Mouse (Mus musculus): ENCODE measurements around the gene Gm20388. TPM values are rescaled to one million over a fixed set of nuclear protein-coding genes. Genes with fewer than 3 reads are reported as not detected.

The Gm20388 gene
- polyA plus RNA-seq, 1 experiment from 2014 or later = not detected

DNA sequence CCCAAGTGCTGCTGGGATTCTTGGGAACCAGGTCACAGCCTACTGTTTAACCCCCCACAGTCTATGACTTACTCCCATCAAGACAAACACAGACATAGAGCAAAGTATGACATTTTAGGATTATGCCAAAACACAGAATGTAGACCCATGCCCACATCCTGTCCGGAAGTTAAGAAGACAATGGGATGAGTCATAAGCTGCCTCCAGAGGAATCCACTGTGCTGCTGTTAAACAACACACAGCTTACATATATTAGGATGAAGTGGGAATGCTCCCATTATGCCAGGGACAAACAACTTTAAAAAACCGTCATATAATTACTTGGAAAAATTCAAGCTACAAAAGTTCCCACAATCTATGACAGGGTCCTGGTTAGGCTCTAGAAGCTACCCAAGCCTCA is 3079.3 kb downstream of the Gm20388 start:
- 90% methylated on average over 2 of the region's 2 CpGs for WGBS
- H3K27ac ChIP-seq (ENCODE audit: low read depth, low read length) = no peak overlapping the region

DNA sequence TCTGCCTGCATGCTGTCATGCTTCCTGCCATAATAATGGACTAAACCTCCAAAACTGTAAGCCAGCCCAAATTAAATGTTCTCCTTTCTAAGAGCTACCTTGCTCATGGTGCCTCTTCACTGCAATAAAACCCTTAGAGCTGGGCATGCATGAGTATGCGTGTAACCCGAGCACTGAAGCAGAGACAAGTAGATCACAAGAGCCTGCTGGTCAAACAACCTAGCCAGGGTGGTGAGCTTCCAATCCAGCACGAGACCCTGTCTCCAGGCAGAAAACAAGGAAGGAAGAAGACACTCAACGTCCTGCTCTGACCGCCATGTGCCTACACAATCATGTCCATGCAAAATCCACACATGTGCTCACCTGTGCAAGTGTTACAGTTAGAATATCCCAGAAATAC is 3080.7 kb downstream of the Gm20388 start:
- Histone ChIP-seq H3K36me3 (ENCODE audit: control insufficient read depth, insufficient read depth, low read length) (no peaks in the 10 kb centered on the region), H3K27me3 (ENCODE audit: control insufficient read depth, insufficient read depth, low read length) (no peaks in the 10 kb centered on the region), H3K9ac (ENCODE audit: low read length) (no peak overlapping the region), H3K4me3 (ENCODE audit: low read depth, low read length) (no peak overlapping the region), H3K4me2 (no peak overlapping the region), H3K4me1 (ENCODE audit: control insufficient read depth, insufficient read depth, low read length) (no peaks in the 10 kb centered on the region), H3K27ac (ENCODE audit: low read depth, low read length) (no peak overlapping the region), H3K9me3 (ENCODE audit: control insufficient read depth, low read length) (no peaks in the 10 kb centered on the region)
- ATAC-seq (ENCODE audit: low FRiP score) = no peak
- no peak for DNase-seq (ENCODE audit: low spot score, missing footprints)
- WGBS = 89% methylated on average over 5 of the region's 5 CpGs

More for the DNA sequence above, 3079.3 kb downstream of the Gm20388 start:
- ATAC-seq (ENCODE audit: low FRiP score) (no peak), DNase-seq (ENCODE audit: low spot score, missing footprints) (no peak)
- Histone ChIP-seq H3K4me2 (no peak overlapping the region), H3K4me1 (ENCODE audit: control insufficient read depth, insufficient read depth, low read length) (no peaks in the 10 kb centered on the region), H3K4me3 (ENCODE audit: low read depth, low read length) (no peak overlapping the region), H3K27me3 (ENCODE audit: control insufficient read depth, insufficient read depth, low read length) (no peaks in the 10 kb centered on the region), H3K9ac (ENCODE audit: low read length) (no peak overlapping the region), H3K36me3 (ENCODE audit: control insufficient read depth, insufficient read depth, low read length) (no peaks in the 10 kb centered on the region), H3K9me3 (ENCODE audit: control insufficient read depth, low read length) (no peaks in the 10 kb centered on the region)

DNA sequence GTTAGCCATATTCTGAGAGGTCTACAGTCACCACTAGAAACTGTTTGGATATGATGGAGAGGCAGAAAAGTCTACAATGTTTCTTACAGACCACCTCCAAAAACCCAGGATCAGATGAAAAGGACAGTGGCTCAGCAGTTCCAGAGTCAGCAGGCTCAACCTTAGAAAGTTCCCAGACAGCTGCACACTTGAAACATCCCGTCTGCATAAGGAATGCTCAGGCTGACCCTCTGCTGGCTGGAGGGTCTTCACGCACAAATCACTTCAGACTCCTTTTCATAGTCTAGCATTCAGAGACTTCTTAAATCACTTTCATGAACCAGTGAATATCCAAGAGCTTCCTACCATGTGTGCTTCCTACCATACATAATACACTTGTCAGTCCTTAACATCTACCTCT is 3081.7 kb downstream of the Gm20388 start:
- Histone ChIP-seq H3K9me3 (ENCODE audit: control insufficient read depth, low read length) (no peaks in the 10 kb centered on the region), H3K27me3 (ENCODE audit: control insufficient read depth, insufficient read depth, low read length) (no peaks in the 10 kb centered on the region), H3K9ac (ENCODE audit: low read length) (no peak overlapping the region), H3K4me2 (no peak overlapping the region), H3K4me3 (ENCODE audit: low read depth, low read length) (no peak overlapping the region), H3K36me3 (ENCODE audit: control insufficient read depth, insufficient read depth, low read length) (no peaks in the 10 kb centered on the region), H3K4me1 (ENCODE audit: control insufficient read depth, insufficient read depth, low read length) (no peaks in the 10 kb centered on the region), H3K27ac (ENCODE audit: low read depth, low read length) (no peak overlapping the region)
- WGBS = 54% methylated on average over 2 of the region's 2 CpGs
- no peak for ATAC-seq (ENCODE audit: low FRiP score)
- no peak for DNase-seq (ENCODE audit: low spot score, missing footprints)

DNA sequence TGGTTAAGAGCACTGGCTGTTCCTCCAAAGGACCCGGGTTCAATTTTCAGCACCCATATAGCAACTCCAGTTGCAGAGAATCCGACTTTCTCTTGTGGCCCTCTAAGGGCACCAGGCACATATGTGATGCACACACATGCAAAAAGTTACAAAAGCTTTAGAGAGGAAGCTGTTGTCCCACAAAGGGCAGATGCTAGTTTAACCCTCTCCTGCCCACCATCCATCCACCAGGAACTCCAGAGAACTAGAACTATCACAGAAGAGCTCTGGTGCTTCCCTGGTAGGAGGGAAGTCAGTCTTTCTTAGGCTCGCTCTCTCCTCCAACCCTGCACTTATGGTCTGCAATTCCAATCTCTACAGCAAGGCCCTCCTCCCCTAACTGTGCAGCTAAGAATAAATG is 3082.4 kb downstream of the Gm20388 start:
- Histone ChIP-seq H3K27me3 (ENCODE audit: control insufficient read depth, insufficient read depth, low read length) (no peaks in the 10 kb centered on the region), H3K9me3 (ENCODE audit: control insufficient read depth, low read length) (no peaks in the 10 kb centered on the region), H3K4me2 (no peak overlapping the region), H3K4me3 (ENCODE audit: low read depth, low read length) (no peak overlapping the region), H3K36me3 (ENCODE audit: control insufficient read depth, insufficient read depth, low read length) (no peaks in the 10 kb centered on the region), H3K9ac (ENCODE audit: low read length) (no peak overlapping the region), H3K4me1 (ENCODE audit: control insufficient read depth, insufficient read depth, low read length) (no peaks in the 10 kb centered on the region), H3K27ac (ENCODE audit: low read depth, low read length) (no peak overlapping the region)
- WGBS = 84% methylated on average over 3 of the region's 3 CpGs
- no peak for ATAC-seq (ENCODE audit: low FRiP score)
- DNase-seq (ENCODE audit: low spot score, missing footprints) = no peak

DNA sequence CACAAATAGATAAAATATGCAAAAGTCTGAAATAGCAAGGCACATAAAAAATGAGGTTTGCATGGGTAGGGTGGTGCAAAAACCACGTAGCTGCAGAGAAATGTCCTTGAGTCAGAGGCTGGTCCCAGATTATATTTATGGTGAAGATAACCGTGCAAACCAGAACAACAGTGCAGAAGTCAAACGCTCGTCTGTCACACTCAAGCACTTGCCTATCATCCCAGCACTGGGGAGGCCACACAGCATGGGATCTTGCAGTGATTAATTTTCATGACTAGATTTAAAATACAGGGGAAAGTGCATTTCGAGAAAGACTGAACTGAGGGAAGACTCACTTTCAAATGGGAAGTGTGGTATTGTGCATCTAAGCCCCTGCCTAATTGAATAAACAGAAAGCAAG is 3083.1 kb downstream of the Gm20388 start:
- H3K27me3 ChIP-seq (ENCODE audit: control insufficient read depth, insufficient read depth, low read length) = no peaks in the 10 kb centered on the region
- H3K9me3 ChIP-seq (ENCODE audit: control insufficient read depth, low read length) = no peaks in the 10 kb centered on the region
- WGBS = 85% methylated on average over 5 of the region's 5 CpGs

DNA sequence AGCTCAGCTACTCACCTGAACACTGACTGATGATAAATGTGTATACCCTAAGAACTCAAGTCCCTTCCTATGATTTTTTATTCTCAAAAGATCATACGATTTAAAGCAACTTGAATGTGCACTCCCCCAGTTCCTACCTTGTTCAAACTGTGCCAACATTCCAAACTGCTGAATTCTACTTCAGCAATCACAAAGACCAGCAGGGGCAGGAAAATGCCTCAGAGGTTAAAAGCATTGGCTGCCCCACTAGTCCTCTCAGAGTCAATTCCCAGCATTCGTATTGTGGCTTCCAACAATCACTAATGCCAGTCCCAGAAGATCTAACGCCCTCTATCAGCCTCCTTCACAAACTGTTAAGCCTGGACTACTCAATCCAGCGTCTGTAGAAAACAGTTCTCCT is 3087.3 kb downstream of the Gm20388 start:
- H3K4me1 ChIP-seq (ENCODE audit: control insufficient read depth, insufficient read depth, low read length) = no peaks in the 10 kb centered on the region; the same call in 1 of the 2 replicates
- 87% methylated on average over 4 of the region's 4 CpGs for WGBS
- no peaks in the 10 kb centered on the region for H3K9me3 ChIP-seq (ENCODE audit: control insufficient read depth, low read length)
- DNase-seq (ENCODE audit: low spot score, missing footprints) = no peak
- H3K27ac ChIP-seq (ENCODE audit: low read depth, low read length) = no peak overlapping the region
- H3K36me3 ChIP-seq (ENCODE audit: control insufficient read depth, insufficient read depth, low read length) = no peaks in the 10 kb centered on the region
- H3K27me3 ChIP-seq (ENCODE audit: control insufficient read depth, insufficient read depth, low read length) = no peaks in the 10 kb centered on the region
- no peak overlapping the region for H3K4me3 ChIP-seq (ENCODE audit: low read depth, low read length)
- H3K4me2 ChIP-seq = no peak overlapping the region
- ATAC-seq (ENCODE audit: low FRiP score) = no peak
- no peak overlapping the region for H3K9ac ChIP-seq (ENCODE audit: low read length)

More for the DNA sequence above, 3083.1 kb downstream of the Gm20388 start:
- Histone ChIP-seq H3K4me3 (ENCODE audit: low read depth, low read length) (no peak overlapping the region), H3K36me3 (ENCODE audit: control insufficient read depth, insufficient read depth, low read length) (no peaks in the 10 kb centered on the region), H3K27ac (ENCODE audit: low read depth, low read length) (no peak overlapping the region), H3K9ac (ENCODE audit: low read length) (no peak overlapping the region), H3K4me2 (no peak overlapping the region), H3K4me1 (ENCODE audit: control insufficient read depth, insufficient read depth, low read length) (no peaks in the 10 kb centered on the region)
- ATAC-seq (ENCODE audit: low FRiP score) (no peak), DNase-seq (ENCODE audit: low spot score, missing footprints) (no peak)

DNA sequence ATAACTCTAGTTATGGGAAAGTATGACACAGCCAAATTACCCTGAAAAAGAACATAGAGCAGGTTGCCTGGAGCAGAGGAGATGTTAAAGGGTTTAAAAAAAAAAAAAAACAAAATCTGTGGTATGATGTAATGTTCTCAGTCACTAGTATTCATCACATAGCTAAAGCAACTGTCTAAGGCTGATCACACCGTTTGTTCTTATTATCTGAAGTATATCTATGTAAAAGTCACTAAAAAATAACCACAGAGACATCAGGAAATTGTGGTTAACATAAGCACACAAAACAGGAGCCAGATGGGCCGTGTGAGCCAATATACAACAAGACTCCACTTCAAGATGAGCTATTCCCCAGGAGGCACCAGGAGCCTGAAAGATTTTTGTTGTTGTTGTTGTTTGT is 3089.7 kb downstream of the Gm20388 start:
- H3K27me3 ChIP-seq (ENCODE audit: control insufficient read depth, insufficient read depth, low read length) = no peaks in the 10 kb centered on the region
- no peaks in the 10 kb centered on the region for H3K36me3 ChIP-seq (ENCODE audit: control insufficient read depth, insufficient read depth, low read length)
- no peak overlapping the region for H3K27ac ChIP-seq (ENCODE audit: low read depth, low read length)
- ATAC-seq (ENCODE audit: low FRiP score) (no peak), DNase-seq (ENCODE audit: low spot score, missing footprints) (no peak)
- H3K4me3 ChIP-seq (ENCODE audit: low read depth, low read length) = no peak overlapping the region
- no peak overlapping the region for H3K9ac ChIP-seq (ENCODE audit: low read length)
- no peak overlapping the region for H3K4me2 ChIP-seq
- 88% methylated on average over 2 of the region's 2 CpGs for WGBS
- no peaks in the 10 kb centered on the region; the same call in 1 of the 2 replicates for H3K4me1 ChIP-seq (ENCODE audit: control insufficient read depth, insufficient read depth, low read length)
- H3K9me3 ChIP-seq (ENCODE audit: control insufficient read depth, low read length) = no peaks in the 10 kb centered on the region

DNA sequence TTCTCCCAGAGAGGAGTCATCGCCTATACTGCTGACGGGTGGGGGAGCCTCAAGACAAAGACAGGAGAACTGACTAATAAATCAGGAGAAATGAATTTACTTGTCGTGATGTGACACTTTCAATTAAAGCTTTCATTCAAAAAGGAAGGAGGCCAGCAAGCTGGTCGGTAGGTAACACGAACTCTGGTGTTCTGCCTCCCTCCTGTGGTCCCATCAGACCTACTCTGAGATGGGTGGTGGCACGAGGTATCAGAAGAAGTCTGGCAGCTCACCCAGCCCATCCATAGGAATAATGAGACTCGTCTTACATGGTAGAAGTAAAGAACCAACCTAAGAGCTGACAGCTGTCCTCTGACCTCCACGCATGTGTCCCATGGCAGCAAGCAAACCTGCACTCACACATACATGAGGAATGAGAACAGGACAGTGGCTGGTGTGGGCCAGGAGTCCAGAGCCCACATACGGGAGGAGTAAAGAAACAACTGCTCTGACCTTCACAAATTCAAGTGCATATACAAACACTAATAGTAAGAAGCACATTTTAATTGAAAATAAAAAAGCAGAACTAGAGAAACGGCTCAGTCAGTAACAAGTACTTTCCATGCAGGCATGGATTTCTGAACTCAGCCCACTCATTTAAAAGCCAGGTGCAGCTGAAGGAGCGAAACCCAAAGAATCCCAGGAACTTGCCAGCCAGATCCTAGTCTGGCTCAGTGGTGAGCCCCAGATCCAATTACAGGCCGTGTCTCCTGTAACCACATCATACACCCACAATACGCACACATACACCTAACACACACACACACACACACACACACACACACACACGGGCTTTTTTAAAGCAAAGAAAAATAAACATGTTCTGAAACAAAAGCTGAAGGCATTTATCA is 3093.6 kb downstream of the Gm20388 start:
- no peak overlapping the region for H3K9ac ChIP-seq (ENCODE audit: low read length)
- no peaks in the 10 kb centered on the region for H3K27me3 ChIP-seq (ENCODE audit: control insufficient read depth, insufficient read depth, low read length)
- no peaks in the 10 kb centered on the region for H3K9me3 ChIP-seq (ENCODE audit: control insufficient read depth, low read length)
- WGBS = 83% methylated on average over 14 of the region's 14 CpGs
- no peak overlapping the region for H3K27ac ChIP-seq (ENCODE audit: low read depth, low read length)
- DNase-seq (ENCODE audit: low spot score, missing footprints) (no peak), ATAC-seq (ENCODE audit: low FRiP score) (no peak)
- H3K36me3 ChIP-seq (ENCODE audit: control insufficient read depth, insufficient read depth, low read length) = no peaks in the 10 kb centered on the region
- no peak overlapping the region for H3K4me3 ChIP-seq (ENCODE audit: low read depth, low read length)
- H3K4me1 ChIP-seq (ENCODE audit: control insufficient read depth, insufficient read depth, low read length) = no peaks in the 10 kb centered on the region; the same call in 1 of the 2 replicates
- no peak overlapping the region for H3K4me2 ChIP-seq

DNA sequence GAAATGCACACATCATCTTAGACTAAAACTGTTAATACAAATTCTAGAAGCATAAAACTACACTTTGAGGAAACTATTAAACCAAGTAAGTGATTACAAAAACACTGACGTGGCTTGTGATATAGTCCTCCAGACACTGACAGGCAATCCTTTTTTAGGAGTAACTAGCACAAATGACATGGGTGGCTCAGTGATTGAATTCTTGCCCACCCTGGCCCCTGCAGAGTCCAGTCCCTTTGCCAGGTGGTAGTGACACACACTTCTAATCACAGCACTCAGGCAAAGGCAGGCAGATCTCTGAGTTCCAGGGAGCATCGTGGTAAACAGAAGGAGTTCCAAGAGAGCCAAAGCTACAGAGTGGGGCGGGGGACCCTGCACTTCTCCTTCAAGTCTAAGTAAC is 3094.7 kb downstream of the Gm20388 start:
- H3K9me3 ChIP-seq (ENCODE audit: control insufficient read depth, low read length) = no peaks in the 10 kb centered on the region
- H3K4me2 ChIP-seq = no peak overlapping the region
- no peaks in the 10 kb centered on the region for H3K27me3 ChIP-seq (ENCODE audit: control insufficient read depth, insufficient read depth, low read length)
- H3K36me3 ChIP-seq (ENCODE audit: control insufficient read depth, insufficient read depth, low read length) = no peaks in the 10 kb centered on the region
- WGBS = 80% methylated on average over 3 of the region's 3 CpGs
- no peak overlapping the region for H3K27ac ChIP-seq (ENCODE audit: low read depth, low read length)
- no peak overlapping the region for H3K4me3 ChIP-seq (ENCODE audit: low read depth, low read length)
- no peak overlapping the region for H3K9ac ChIP-seq (ENCODE audit: low read length)
- no peaks in the 10 kb centered on the region; the same call in 1 of the 2 replicates for H3K4me1 ChIP-seq (ENCODE audit: control insufficient read depth, insufficient read depth, low read length)
- ATAC-seq (ENCODE audit: low FRiP score) (no peak), DNase-seq (ENCODE audit: low spot score, missing footprints) (no peak)

All from midbrain, embryonic 11.5 days (tissue).